Mouse (Mus musculus) embryonic facial prominence, embryonic 14.5 days (tissue): ENCODE measurements around the gene 1810013L24Rik. TPM values are rescaled to one million over a fixed set of nuclear protein-coding genes. Genes with fewer than 3 reads are reported as not detected.
A peak's percentile ranks its signal among the peaks of the same experiment; 100 is the strongest.

Experiments
- ATAC-seq: fragments of 200-750 bp; cut with Nextera tagmentation; 2 replicates; pipeline ENCODE4 v1.8.0; 2017; ENCODE audit warnings: low read depth, moderate number of reproducible peaks, moderate TSS enrichment
- DNase-seq: peaks from one replicate; pipeline ENCODE4 v3.0.0-alpha.2; 2015; ENCODE audit warnings: low spot score
- H3K27ac ChIP-seq: fragments of 300-500 bp; sonication (generic); replicated peaks from 2 replicates; pipeline ENCODE4 v1.5.1; 2014; ENCODE audit warnings: low read depth, mild to moderate bottlenecking, low read length, moderate library complexity
- H3K27me3 ChIP-seq: fragments of 300-500 bp; sonication (generic); replicated peaks from 2 replicates; pipeline ENCODE4 v1.6.1; 2014; ENCODE audit warnings: low read length; ENCODE audit not compliant: control insufficient read depth, insufficient read depth
- H3K36me3 ChIP-seq: fragments of 300-500 bp; sonication (generic); 2 replicates; pipeline ENCODE4 v1.6.1; 2014; ENCODE audit warnings: low read length, mixed read lengths; ENCODE audit not compliant: control insufficient read depth, insufficient read depth
- H3K4me1 ChIP-seq: fragments of 300-500 bp; sonication (generic); 2 replicates; pipeline ENCODE4 v1.6.1; 2014; ENCODE audit warnings: antibody characterized with exemption, low read length; ENCODE audit not compliant: control insufficient read depth, insufficient read depth
- H3K4me2 ChIP-seq: fragments of 300-500 bp; sonication (generic); 2 replicates; pipeline ENCODE4 v1.6.1; 2014; ENCODE audit warnings: low read depth, mild to moderate bottlenecking, low read length, moderate library complexity, mixed read lengths
- H3K4me3 ChIP-seq: fragments of 300-500 bp; sonication (generic); 2 replicates; pipeline ENCODE4 v1.5.1; 2014; ENCODE audit warnings: low read depth, mild to moderate bottlenecking, low read length
- H3K9ac ChIP-seq: fragments of 300-500 bp; sonication (generic); 2 replicates; pipeline ENCODE4 v1.6.1; 2014; ENCODE audit warnings: low read depth, mild to moderate bottlenecking, low read length, moderate library complexity, mixed read lengths
- H3K9me3 ChIP-seq: fragments of 300-500 bp; sonication (generic); 2 replicates; pipeline ENCODE4 v1.6.1; 2016; ENCODE audit warnings: low read length; ENCODE audit not compliant: control insufficient read depth
- WGBS: fragments of 180-500 bp; shearing (Covaris S2); extraction: QIAGEN DNeasy Blood & Tissue Kit; methylation state at CpG from one replicate; pipeline ENCODE4 v1.1.7; 2014; 5-methylcytosine and 5-hydroxymethylcytosine counted together
- polyA plus RNA-seq: library from polyadenylated mRNA; unstranded; fragments of >200 nt; fragmentation: Nextera tagmentation; extraction: Ambion mirVana; gene quantifications from 2 replicates; pipeline ENCODE4 v1.2.1, GENCODE M21; 2014

The 1810013L24Rik gene
- polyA plus RNA-seq, 1 experiment from 2014 or later: 22.1 TPM

GRCm38 (mm10) chr16:8843580-8844175, 13.8 kb downstream of the 1810013L24Rik start:
- H3K9me3 ChIP-seq: no peaks in the 10 kb centered on the region
- H3K4me1 ChIP-seq: peaks cover 3% of the 10 kb centered on the region; the same call in 1 of the 2 replicates
- H3K27ac ChIP-seq: no peak overlapping the region
- DNase-seq (no peak), ATAC-seq (no peak)
- H3K9ac ChIP-seq: no peak overlapping the region
- no peak overlapping the region for H3K4me2 ChIP-seq
- 87% methylated on average over 3 of the region's 3 CpGs for WGBS
- peaks cover 72% of the 10 kb centered on the region for H3K36me3 ChIP-seq
- H3K27me3 ChIP-seq: no peaks in the 10 kb centered on the region
- no peak overlapping the region for H3K4me3 ChIP-seq

DNA sequence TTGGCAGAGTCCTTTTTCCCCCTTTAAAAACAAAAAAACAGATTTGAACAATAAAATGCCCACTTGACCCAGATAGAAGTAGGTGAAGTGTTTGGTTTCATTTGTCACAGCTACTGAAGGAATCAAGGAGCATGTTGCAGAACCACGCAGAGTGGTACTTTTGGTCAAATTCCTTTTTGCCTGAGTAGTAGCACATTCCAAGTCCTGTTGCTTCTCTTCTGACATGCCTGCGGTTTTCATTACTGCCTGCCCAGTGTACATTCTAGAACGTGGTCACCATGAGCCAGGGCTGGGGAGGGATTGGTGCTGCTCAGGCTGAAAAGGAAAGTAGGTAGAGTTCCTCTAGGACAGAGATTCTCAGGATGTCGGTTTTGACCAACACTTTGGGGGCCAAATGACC, 16.1 kb downstream of the 1810013L24Rik start:
- Histone ChIP-seq H3K27me3 (no peaks in the 10 kb centered on the region), H3K4me2 (no peak overlapping the region), H3K36me3 (peaks cover 63% of the 10 kb centered on the region), H3K9me3 (no peaks in the 10 kb centered on the region), H3K4me1 (peaks cover 11% of the 10 kb centered on the region), H3K4me3 (no peak overlapping the region), H3K27ac (no peak overlapping the region), H3K9ac (no peak overlapping the region)
- ATAC-seq: no peak
- no peak for DNase-seq
- WGBS: 76% methylated on average over 4 of the region's 4 CpGs

DNA sequence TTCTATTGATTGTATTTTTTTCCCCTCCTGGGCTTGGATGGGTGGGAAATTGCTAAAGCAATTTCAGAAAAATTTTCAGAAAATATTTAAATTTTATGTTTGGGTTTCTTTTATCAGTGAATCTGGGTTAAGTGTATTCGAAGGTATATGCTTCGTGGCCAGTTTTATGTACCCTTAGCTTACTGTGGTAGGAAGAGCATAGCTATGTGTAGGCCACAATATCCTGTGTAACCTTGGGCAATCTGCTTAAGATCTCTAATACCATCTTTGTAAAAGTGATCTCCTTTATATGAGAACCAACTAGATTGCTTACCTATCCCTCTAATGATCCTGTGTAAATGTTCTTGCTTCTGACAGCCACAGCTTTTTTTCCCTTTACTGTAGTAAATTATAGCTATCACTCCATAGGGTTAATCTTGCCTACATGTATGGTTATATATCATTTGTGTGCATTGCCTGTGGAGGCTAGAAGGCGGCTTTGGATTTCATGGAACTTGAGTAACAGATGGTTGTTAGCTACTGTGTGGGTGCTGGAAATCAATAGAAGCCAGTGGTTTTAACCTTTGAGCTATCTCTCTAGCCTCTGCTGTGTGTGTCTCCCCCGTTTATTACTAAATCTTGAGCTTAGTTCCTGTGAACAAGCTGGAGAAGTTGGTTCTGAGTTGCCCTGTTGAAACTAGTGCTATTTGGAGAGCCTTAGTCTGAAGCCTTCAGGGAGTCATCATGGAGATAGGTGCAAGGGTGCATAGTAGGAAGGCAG, 18.6 kb downstream of the 1810013L24Rik start:
- 90% methylated on average over 4 of the region's 4 CpGs for WGBS
- no peak for ATAC-seq
- DNase-seq: no peak

GRCm38 (mm10) chr16:8849929-8850328, 20.0 kb downstream of the 1810013L24Rik start:
- Histone ChIP-seq H3K4me1 (peaks cover 11% of the 10 kb centered on the region), H3K27ac (peak overlapping the region; percentile 55; the same call in 1 of the 2 replicates), H3K9me3 (no peaks in the 10 kb centered on the region), H3K27me3 (no peaks in the 10 kb centered on the region), H3K9ac (no peak overlapping the region), H3K4me3 (no peak overlapping the region), H3K4me2 (no peak overlapping the region), H3K36me3 (peaks cover 59% of the 10 kb centered on the region)
- peak; percentile 68 for DNase-seq
- ATAC-seq: peak; percentile 63; the same call in 1 of the 2 replicates
- 61% methylated on average over 1 of the region's 1 CpGs for WGBS

More for the DNA sequence above, 18.6 kb downstream of the 1810013L24Rik start:
- Histone ChIP-seq H3K9me3 (no peaks in the 10 kb centered on the region), H3K27me3 (no peaks in the 10 kb centered on the region), H3K4me1 (peaks cover 11% of the 10 kb centered on the region), H3K4me2 (no peak overlapping the region), H3K4me3 (no peak overlapping the region), H3K27ac (no peak overlapping the region), H3K36me3 (peaks cover 56% of the 10 kb centered on the region), H3K9ac (no peak overlapping the region)

DNA sequence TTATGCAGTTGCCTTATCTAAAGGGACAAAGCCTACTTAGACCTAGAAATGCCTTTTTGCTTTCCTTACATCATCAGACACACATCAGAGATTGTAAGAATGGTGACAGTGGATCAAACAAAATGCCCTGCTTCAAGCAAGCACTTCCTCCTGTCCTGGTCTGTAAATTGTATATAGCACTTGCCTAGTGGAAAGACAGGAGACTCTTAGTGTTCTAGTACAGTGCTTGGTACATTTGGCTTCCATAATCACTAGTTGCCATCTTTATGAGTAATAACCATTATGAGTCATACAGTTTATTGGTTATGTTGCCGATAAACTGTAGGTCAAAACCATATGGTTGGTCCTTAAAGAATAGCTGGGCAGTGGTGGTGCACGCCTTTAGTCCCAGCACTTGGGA, 25.2 kb downstream of the 1810013L24Rik start:
- no peaks in the 10 kb centered on the region for H3K4me1 ChIP-seq
- peaks cover 76% of the 10 kb centered on the region for H3K36me3 ChIP-seq
- no peak overlapping the region for H3K4me3 ChIP-seq
- ATAC-seq (no peak), DNase-seq (no peak)
- no peaks in the 10 kb centered on the region for H3K27me3 ChIP-seq
- 98% methylated on average over 2 of the region's 2 CpGs for WGBS
- H3K4me2 ChIP-seq: no peak overlapping the region
- H3K9ac ChIP-seq: no peak overlapping the region
- H3K27ac ChIP-seq: no peak overlapping the region
- no peaks in the 10 kb centered on the region for H3K9me3 ChIP-seq

DNA sequence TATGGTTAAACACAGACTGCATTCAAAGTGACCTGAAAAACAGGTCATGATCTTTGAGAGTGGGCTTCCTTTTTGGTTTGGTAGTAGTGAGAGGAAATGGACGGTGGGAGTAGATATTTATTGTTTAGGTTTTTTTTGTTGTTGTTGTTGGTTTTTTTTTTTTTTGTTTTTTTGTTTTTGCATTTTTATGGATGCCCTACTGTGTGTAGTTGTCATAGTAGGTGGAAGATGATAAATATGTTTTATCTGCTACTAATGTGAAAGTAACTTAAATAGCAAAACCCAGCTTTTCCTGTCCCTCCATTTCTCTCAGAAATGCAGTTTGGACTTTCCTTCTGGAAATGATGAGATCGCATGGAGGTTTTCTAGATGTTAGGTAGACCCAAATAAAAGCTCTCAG, 26.9 kb downstream of the 1810013L24Rik start:
- Histone ChIP-seq H3K27me3 (no peaks in the 10 kb centered on the region), H3K4me3 (no peak overlapping the region), H3K36me3 (peaks cover 76% of the 10 kb centered on the region), H3K4me1 (no peaks in the 10 kb centered on the region), H3K9me3 (no peaks in the 10 kb centered on the region), H3K9ac (no peak overlapping the region), H3K27ac (no peak overlapping the region), H3K4me2 (no peak overlapping the region)
- WGBS: 83% methylated on average over 2 of the region's 2 CpGs
- no peak for ATAC-seq
- DNase-seq: no peak

DNA sequence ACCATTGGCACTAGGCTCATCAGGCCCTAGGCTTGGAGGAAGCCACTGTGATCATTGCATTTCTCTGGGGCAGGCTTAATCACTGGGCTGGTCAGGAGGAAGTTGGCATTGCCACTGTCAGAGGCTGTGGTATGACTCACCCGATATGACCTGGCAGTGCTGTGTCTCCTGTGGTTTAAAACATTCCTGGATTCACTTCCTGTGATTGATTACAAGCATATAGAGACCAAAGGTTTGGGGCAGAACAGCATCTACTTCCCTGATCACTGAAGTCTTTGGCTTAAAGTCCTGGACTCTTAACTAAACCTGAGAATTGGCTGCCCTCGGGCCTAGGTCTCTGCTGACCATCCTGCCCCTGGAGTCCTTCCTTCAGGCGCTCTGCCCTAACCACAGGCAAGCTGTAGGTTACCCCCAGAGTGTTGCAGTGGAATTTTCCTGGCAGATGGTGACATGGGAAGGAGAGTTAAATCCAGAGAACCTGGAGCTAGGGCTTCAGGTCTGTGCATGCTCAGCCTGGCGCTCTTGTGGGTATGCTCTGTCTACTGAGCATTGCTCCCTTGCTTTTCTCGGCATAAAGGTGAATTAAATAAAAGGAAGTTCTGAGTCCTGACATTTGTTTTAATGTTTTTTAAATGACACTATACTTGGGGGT, 32.6 kb downstream of the 1810013L24Rik start:
- H3K27ac ChIP-seq: no peak overlapping the region
- no peaks in the 10 kb centered on the region for H3K27me3 ChIP-seq
- WGBS: 76% methylated on average over 5 of the region's 5 CpGs
- DNase-seq (no peak), ATAC-seq (no peak)
- no peak overlapping the region for H3K4me3 ChIP-seq
- H3K4me2 ChIP-seq: no peak overlapping the region
- peaks cover 32% of the 10 kb centered on the region for H3K36me3 ChIP-seq
- H3K4me1 ChIP-seq: peaks cover 4% of the 10 kb centered on the region
- no peaks in the 10 kb centered on the region for H3K9me3 ChIP-seq
- no peak overlapping the region for H3K9ac ChIP-seq

DNA sequence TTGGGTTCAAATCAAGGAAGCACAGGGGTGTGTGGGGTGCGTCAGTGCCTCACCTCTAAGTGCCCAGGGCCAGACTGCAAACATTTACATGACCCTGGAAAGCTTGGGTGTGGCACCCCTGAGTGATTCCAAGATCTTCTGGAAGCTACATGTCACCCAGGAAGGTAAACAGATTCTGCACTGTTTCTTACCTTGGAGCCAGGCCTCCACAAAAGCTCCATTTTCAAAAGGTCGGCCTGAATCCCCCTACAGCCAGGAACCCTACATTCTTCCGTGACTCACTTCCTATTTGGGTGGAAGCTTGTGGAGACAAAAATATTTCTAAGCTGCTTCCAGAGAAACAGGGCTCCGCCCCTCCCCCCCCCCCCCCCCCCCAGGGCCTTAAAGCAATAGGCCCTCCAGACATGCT, 34.3 kb downstream of the 1810013L24Rik start:
- H3K9ac ChIP-seq: 0 out of 2 replicates have a peak overlapping the region, but pooled peaks have one; percentile 19
- no peaks in the 10 kb centered on the region for H3K27me3 ChIP-seq
- peaks cover 15% of the 10 kb centered on the region for H3K36me3 ChIP-seq
- 32% methylated on average over 3 of the region's 4 CpGs for WGBS
- DNase-seq (peak; percentile 23), ATAC-seq (no peak)
- H3K4me2 ChIP-seq: 0 out of 2 replicates have a peak overlapping the region, but pooled peaks have one; percentile 18
- H3K9me3 ChIP-seq: no peaks in the 10 kb centered on the region
- H3K27ac ChIP-seq: no peak overlapping the region
- peaks cover 4% of the 10 kb centered on the region for H3K4me1 ChIP-seq
- no peak overlapping the region for H3K4me3 ChIP-seq
